Mouse (Mus musculus) forebrain, embryonic 12.5 days (tissue): ENCODE measurements at regions not wholly inside any gene's neighbourhood (a gene's known extent, or its start where the extent isn't known, plus 50 kb on each side); places are given as distances from the start of the nearest gene placed in this dataset.

ENCODE experiments used
- ATAC-seq: fragments of 200-750 bp; cut with Nextera tagmentation; 2 replicates; pipeline ENCODE4 v1.8.0; 2017; ENCODE audit warnings: moderate TSS enrichment; ENCODE audit not compliant: low FRiP score
- H3K27ac ChIP-seq: fragments of 300-500 bp; sonication (generic); 2 replicates; pipeline ENCODE4 v1.5.1; 2016; ENCODE audit warnings: mild to moderate bottlenecking
- H3K27me3 ChIP-seq: fragments of 300-500 bp; sonication (generic); 2 replicates; pipeline ENCODE4 v1.6.1; 2016; ENCODE audit warnings: mild to moderate bottlenecking
- H3K36me3 ChIP-seq: fragments of 300-500 bp; sonication (generic); replicated peaks from 2 replicates; pipeline ENCODE4 v1.6.1; 2016; ENCODE audit warnings: mild to moderate bottlenecking
- H3K4me1 ChIP-seq: fragments of 300-500 bp; sonication (generic); 2 replicates; pipeline ENCODE4 v1.6.1; 2016
- H3K4me2 ChIP-seq: fragments of 300-500 bp; sonication (generic); 2 replicates; pipeline ENCODE4 v1.6.1; 2016; ENCODE audit warnings: mild to moderate bottlenecking, moderate library complexity
- H3K4me3 ChIP-seq: fragments of 300-500 bp; sonication (generic); replicated peaks from 2 replicates; pipeline ENCODE4 v1.5.1; 2016; ENCODE audit warnings: mild to moderate bottlenecking
- H3K9ac ChIP-seq: fragments of 300-500 bp; sonication (generic); 2 replicates; pipeline ENCODE4 v1.6.1; 2016; ENCODE audit warnings: mild to moderate bottlenecking
- H3K9me3 ChIP-seq: fragments of 300-500 bp; sonication (generic); 2 replicates; pipeline ENCODE4 v1.6.1; 2016
- WGBS: fragments of 180-500 bp; shearing (Covaris S2); methylation state at CpG from one replicate; pipeline ENCODE4 v1.1.7; 2016; 5-methylcytosine and 5-hydroxymethylcytosine counted together

DNA sequence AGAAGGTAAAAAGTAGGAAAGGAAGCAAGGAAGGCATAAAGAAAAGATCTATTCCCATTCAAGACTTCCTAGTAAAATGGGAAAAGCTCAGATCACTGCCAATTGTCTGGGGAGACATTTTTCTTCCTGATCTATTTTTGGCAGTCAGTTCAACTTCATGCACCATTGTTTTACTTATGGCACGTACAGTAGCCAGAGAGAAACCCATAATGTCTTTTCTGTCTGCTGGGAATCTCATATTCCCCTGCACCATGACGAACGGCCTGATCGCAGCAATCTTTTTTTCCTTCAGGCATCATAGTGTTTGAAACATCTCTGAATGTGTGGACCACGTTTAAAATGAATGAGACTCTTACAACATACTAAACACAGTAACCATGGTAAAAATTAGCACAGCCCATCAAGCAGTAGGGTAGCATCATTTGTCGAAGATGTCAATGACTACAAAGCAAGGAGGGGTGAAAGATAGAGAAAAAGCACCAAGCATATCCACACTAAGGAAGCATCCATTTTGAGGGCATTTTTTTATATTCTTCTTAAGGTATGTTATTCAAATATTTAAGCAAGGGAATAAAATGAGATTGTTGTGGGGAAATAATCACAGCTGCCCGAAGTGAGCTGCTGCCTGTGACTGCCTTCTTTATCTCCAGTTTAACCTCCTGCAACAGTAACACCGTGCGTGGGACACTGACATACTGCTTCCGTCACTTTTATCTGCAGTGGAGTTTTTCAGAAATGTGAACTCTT is 233.7 kb upstream of the Tbl1xr1 start:
- no peak overlapping the region for H3K27ac ChIP-seq

GRCm38 (mm10) chr3:21843292-21843852 is 233.1 kb upstream of the Tbl1xr1 start:
- Histone ChIP-seq H3K9ac (no peak overlapping the region), H3K4me3 (no peak overlapping the region), H3K4me1 (peaks cover 13% of the 10 kb centered on the region), H3K9me3 (no peaks in the 10 kb centered on the region), H3K36me3 (no peaks in the 10 kb centered on the region), H3K27ac (no peak overlapping the region), H3K4me2 (no peak overlapping the region), H3K27me3 (no peaks in the 10 kb centered on the region)
- 78% methylated on average over 5 of the region's 5 CpGs for WGBS
- ATAC-seq: no peak

More for the DNA sequence above, 233.7 kb upstream of the Tbl1xr1 start:
- no peak overlapping the region for H3K9ac ChIP-seq
- WGBS: 81% methylated on average over 10 of the region's 10 CpGs
- ATAC-seq: no peak
- H3K4me3 ChIP-seq: no peak overlapping the region
- peaks cover 13% of the 10 kb centered on the region for H3K4me1 ChIP-seq
- no peak overlapping the region for H3K4me2 ChIP-seq
- H3K9me3 ChIP-seq: no peaks in the 10 kb centered on the region
- no peaks in the 10 kb centered on the region for H3K36me3 ChIP-seq
- no peaks in the 10 kb centered on the region for H3K27me3 ChIP-seq

GRCm38 (mm10) chr3:21849831-21850230 is 226.6 kb upstream of the Tbl1xr1 start:
- no peak overlapping the region for H3K27ac ChIP-seq
- no peaks in the 10 kb centered on the region for H3K36me3 ChIP-seq
- H3K27me3 ChIP-seq: no peaks in the 10 kb centered on the region
- no peaks in the 10 kb centered on the region for H3K9me3 ChIP-seq
- 90% methylated on average over 5 of the region's 5 CpGs for WGBS
- ATAC-seq: no peak
- no peak overlapping the region for H3K4me3 ChIP-seq
- no peak overlapping the region for H3K9ac ChIP-seq
- H3K4me2 ChIP-seq: no peak overlapping the region
- H3K4me1 ChIP-seq: no peaks in the 10 kb centered on the region

- H3K9ac ChIP-seq: no peak overlapping the region
- no peaks in the 10 kb centered on the region for H3K9me3 ChIP-seq
- H3K36me3 ChIP-seq: no peaks in the 10 kb centered on the region
- H3K4me3 ChIP-seq: no peak overlapping the region
- ATAC-seq: no peak
- H3K4me1 ChIP-seq: no peaks in the 10 kb centered on the region
- no peak overlapping the region for H3K4me2 ChIP-seq
- H3K27me3 ChIP-seq: no peaks in the 10 kb centered on the region
- 88% methylated on average over 2 of the region's 2 CpGs for WGBS
- H3K27ac ChIP-seq: no peak overlapping the region
Measured at GRCm38 (mm10) chr3:21850977-21851376, 225.5 kb upstream of the Tbl1xr1 start.

GRCm38 (mm10) chr3:21854340-21854739 is 222.1 kb upstream of the Tbl1xr1 start:
- no peaks in the 10 kb centered on the region for H3K36me3 ChIP-seq
- H3K9ac ChIP-seq: no peak overlapping the region
- no peaks in the 10 kb centered on the region for H3K4me1 ChIP-seq
- 75% methylated on average over 2 of the region's 2 CpGs for WGBS
- no peak overlapping the region for H3K4me2 ChIP-seq
- no peak overlapping the region for H3K27ac ChIP-seq
- H3K4me3 ChIP-seq: no peak overlapping the region
- H3K27me3 ChIP-seq: no peaks in the 10 kb centered on the region
- ATAC-seq: no peak
- H3K9me3 ChIP-seq: no peaks in the 10 kb centered on the region

DNA sequence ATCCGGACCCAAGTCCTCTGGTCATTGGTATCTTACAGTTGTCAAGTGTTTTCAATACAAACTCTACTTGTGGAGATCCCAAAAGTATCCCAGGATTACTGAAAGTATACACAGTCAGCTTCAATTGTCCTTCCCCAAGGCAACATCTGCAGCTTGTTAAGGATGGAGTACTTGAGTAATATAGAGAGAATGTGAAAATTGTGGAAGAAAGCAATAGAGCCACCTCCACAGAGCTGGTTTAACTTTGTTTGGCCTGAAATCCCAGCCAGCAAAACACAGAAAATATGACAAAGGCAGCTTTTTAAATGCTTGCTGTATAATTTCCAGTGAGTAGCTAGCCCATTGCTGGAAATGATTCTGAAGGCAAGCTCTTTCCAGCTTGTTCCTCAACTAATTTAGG is 217.0 kb upstream of the Tbl1xr1 start:
- Histone ChIP-seq H3K36me3 (no peaks in the 10 kb centered on the region), H3K27me3 (no peaks in the 10 kb centered on the region), H3K9me3 (no peaks in the 10 kb centered on the region), H3K9ac (no peak overlapping the region), H3K4me2 (no peak overlapping the region), H3K4me1 (no peaks in the 10 kb centered on the region), H3K27ac (no peak overlapping the region), H3K4me3 (no peak overlapping the region)
- WGBS: 94% methylated on average over 1 of the region's 1 CpGs
- ATAC-seq: no peak

DNA sequence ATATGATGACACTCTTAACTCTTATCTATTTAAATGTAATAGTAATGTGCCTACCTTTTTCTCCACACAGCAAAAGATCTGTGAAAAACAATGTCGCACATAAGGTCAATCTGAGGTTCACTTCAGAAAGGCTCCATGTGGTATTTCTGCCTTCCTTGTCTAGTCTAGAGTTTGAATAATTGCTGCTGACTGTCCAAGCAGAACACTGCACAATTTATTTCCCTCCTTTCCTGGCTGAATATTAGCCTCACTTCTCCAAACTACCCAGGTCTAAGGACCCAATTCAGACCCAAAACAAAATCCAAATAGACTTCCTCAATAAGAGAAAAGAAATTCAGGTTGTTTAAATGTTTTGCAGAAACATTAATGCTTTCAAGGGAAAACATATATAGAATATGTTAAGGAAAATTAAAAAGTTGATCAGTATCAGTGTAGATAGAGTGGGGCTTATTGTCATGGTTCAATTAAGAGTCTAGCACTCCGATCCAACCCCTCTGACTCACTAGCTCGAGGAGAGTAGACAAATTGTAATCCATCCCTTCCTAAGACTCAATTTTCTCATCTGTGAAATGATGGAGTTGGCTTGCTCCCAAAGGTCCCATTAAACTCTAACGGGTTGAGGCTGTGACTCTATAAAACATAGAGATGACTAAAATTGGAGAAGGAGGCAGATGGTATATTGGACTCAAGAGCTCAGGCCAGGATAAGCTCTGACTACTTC is 215.4 kb upstream of the Tbl1xr1 start:
- Histone ChIP-seq H3K36me3 (no peaks in the 10 kb centered on the region), H3K4me3 (no peak overlapping the region), H3K9ac (no peak overlapping the region), H3K27me3 (no peaks in the 10 kb centered on the region), H3K4me1 (no peaks in the 10 kb centered on the region), H3K9me3 (no peaks in the 10 kb centered on the region), H3K4me2 (no peak overlapping the region), H3K27ac (no peak overlapping the region)
- no peak for ATAC-seq
- 83% methylated on average over 4 of the region's 4 CpGs for WGBS

DNA sequence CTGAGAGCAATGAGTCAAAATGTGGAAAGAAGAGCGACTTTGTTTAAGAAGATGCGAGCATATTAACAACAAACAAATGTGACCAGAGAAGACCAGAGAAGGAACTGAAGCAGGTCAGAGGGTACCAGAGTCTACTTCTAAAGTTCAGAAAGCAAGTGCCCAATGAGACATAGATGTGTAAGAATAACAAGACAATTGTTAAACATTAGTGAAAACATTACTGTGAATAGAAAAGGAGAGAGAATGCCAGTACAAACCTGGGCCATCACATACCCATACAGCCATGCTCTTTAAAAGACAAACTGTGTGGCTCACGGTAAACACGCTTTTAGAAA is 214.8 kb upstream of the Tbl1xr1 start:
- Histone ChIP-seq H3K4me3 (no peak overlapping the region), H3K27me3 (no peaks in the 10 kb centered on the region), H3K36me3 (no peaks in the 10 kb centered on the region), H3K27ac (no peak overlapping the region), H3K9ac (no peak overlapping the region), H3K4me1 (no peaks in the 10 kb centered on the region), H3K4me2 (no peak overlapping the region), H3K9me3 (no peaks in the 10 kb centered on the region)
- ATAC-seq: no peak
- 90% methylated on average over 4 of the region's 4 CpGs for WGBS

DNA sequence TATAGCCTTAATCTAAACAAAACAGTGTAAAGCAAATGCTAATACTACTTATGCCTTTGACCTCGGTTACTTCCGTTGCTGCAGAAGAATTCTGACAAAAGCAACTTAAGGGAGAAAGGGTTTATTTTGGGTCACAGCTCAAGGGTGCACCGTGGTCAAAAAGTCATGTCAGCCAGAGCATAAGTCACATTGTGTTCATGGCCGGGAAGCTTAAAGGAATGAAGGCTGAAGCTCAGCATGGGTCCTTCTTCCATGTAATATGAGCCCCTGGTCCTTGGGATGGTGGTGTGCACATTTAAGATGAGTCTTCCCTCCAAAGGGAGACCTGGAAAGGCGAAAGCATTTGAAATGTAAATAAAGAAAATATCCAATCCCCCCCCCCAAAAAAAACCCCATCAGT is 212.1 kb upstream of the Tbl1xr1 start:
- Histone ChIP-seq H3K4me1 (no peaks in the 10 kb centered on the region), H3K27ac (no peak overlapping the region), H3K4me2 (no peak overlapping the region), H3K27me3 (no peaks in the 10 kb centered on the region), H3K9ac (no peak overlapping the region), H3K9me3 (no peaks in the 10 kb centered on the region), H3K36me3 (no peaks in the 10 kb centered on the region), H3K4me3 (no peak overlapping the region)
- 54% methylated on average over 5 of the region's 5 CpGs for WGBS
- no peak for ATAC-seq

- no peak for ATAC-seq
- Histone ChIP-seq H3K9ac (no peak overlapping the region), H3K4me1 (no peaks in the 10 kb centered on the region), H3K4me3 (no peak overlapping the region), H3K27me3 (no peaks in the 10 kb centered on the region), H3K9me3 (no peaks in the 10 kb centered on the region), H3K36me3 (no peaks in the 10 kb centered on the region), H3K4me2 (no peak overlapping the region), H3K27ac (no peak overlapping the region)
- WGBS: 91% methylated on average over 1 of the region's 1 CpGs
Measured at GRCm38 (mm10) chr3:21865856-21866255, 210.6 kb upstream of the Tbl1xr1 start.

- H3K4me2 ChIP-seq: no peak overlapping the region
- 92% methylated on average over 2 of the region's 2 CpGs for WGBS
- no peaks in the 10 kb centered on the region for H3K27me3 ChIP-seq
- H3K4me1 ChIP-seq: no peaks in the 10 kb centered on the region
- H3K4me3 ChIP-seq: no peak overlapping the region
- no peaks in the 10 kb centered on the region for H3K9me3 ChIP-seq
- H3K9ac ChIP-seq: no peak overlapping the region
- H3K36me3 ChIP-seq: no peaks in the 10 kb centered on the region
- ATAC-seq: no peak
- H3K27ac ChIP-seq: no peak overlapping the region
Measured at GRCm38 (mm10) chr3:21878396-21878795, 198.1 kb upstream of the Tbl1xr1 start.

GRCm38 (mm10) chr3:21884216-21884615 is 192.2 kb upstream of the Tbl1xr1 start:
- H3K4me3 ChIP-seq: no peak overlapping the region
- H3K9me3 ChIP-seq: no peaks in the 10 kb centered on the region
- 89% methylated on average over 3 of the region's 3 CpGs for WGBS
- no peak overlapping the region for H3K9ac ChIP-seq
- H3K27me3 ChIP-seq: no peaks in the 10 kb centered on the region
- no peak overlapping the region for H3K4me2 ChIP-seq
- H3K27ac ChIP-seq: no peak overlapping the region
- no peaks in the 10 kb centered on the region for H3K36me3 ChIP-seq
- no peak for ATAC-seq
- H3K4me1 ChIP-seq: no peaks in the 10 kb centered on the region

DNA sequence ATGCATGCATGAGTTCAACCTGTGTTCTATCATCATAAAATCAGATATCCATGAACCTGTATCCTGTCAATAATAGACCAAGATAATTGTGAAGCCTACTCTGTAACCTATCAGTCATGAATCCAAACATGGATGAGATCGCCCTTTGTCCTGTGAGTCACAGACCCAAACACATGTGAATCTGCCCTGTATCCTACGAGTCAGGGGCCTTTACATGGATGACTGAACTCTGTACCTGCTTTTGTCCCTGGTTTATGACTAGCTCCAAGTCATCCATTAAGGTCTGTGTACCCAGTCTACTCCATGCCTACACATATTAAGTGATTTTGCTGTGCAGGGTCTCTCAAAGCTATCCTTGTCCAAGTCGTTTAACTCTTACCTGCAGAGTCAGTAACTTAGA is 187.7 kb upstream of the Tbl1xr1 start:
- Histone ChIP-seq H3K27ac (no peak overlapping the region), H3K4me1 (peaks cover 16% of the 10 kb centered on the region), H3K9me3 (no peaks in the 10 kb centered on the region), H3K36me3 (no peaks in the 10 kb centered on the region), H3K9ac (no peak overlapping the region), H3K4me2 (no peak overlapping the region), H3K4me3 (no peak overlapping the region), H3K27me3 (no peaks in the 10 kb centered on the region)
- no peak for ATAC-seq
- 89% methylated on average over 3 of the region's 3 CpGs for WGBS
